Mouse (Mus musculus) frontal cortex, adult (tissue): Measurements from ENCODE around the gene Phgr1.
A peak's percentile ranks its signal among the peaks of the same experiment; 100 is the strongest.

Experiments used
- ATAC-seq: cut with Nextera tagmentation; 2 replicates; pipeline ENCODE4 v1.9.2; 2017; ENCODE audit warnings: mild to moderate bottlenecking, moderate library complexity, mixed read lengths; ENCODE audit not compliant: low TSS enrichment

The Phgr1 gene

GRCm38 (mm10) chr2:118772158-118772874 is at the start of gene Phgr1:
Gene Phgr1 (plus strand): TSS chr2:118772769.
- ATAC-seq, result no peak

GRCm38 (mm10) chr2:118723693-118724486 is 48.7 kb upstream of the Phgr1 start:
- ATAC-seq, result no peak

- no peak for ATAC-seq
Measured at GRCm38 (mm10) chr2:118725511-118725910, 47.1 kb upstream of the Phgr1 start.

- ATAC-seq, result no peak
Measured at GRCm38 (mm10) chr2:118726873-118727272, 45.7 kb upstream of the Phgr1 start.

GRCm38 (mm10) chr2:118727911-118728310 is 44.7 kb upstream of the Phgr1 start:
- no peak for ATAC-seq

GRCm38 (mm10) chr2:118728337-118728736 is 44.2 kb upstream of the Phgr1 start, which contains the start of gene Plcb2:
Gene Plcb2 (minus strand): TSS chr2:118728438.
- no peak for ATAC-seq

- no peak for ATAC-seq
Measured at GRCm38 (mm10) chr2:118729194-118729593, 43.4 kb upstream of the Phgr1 start.

- ATAC-seq, result no peak
Measured at GRCm38 (mm10) chr2:118729816-118730621, 42.5 kb upstream of the Phgr1 start.

- peak; percentile 77 for ATAC-seq
Measured at GRCm38 (mm10) chr2:118730622-118730915, 42.0 kb upstream of the Phgr1 start.

GRCm38 (mm10) chr2:118731981-118732380 is 40.6 kb upstream of the Phgr1 start:
- ATAC-seq, result no peak

- peak; percentile 88 for ATAC-seq
Measured at GRCm38 (mm10) chr2:118733341-118733740, 39.2 kb upstream of the Phgr1 start.

- ATAC-seq, result no peak
Measured at GRCm38 (mm10) chr2:118740341-118740740, 32.2 kb upstream of the Phgr1 start.

GRCm38 (mm10) chr2:118741183-118741582 is 31.4 kb upstream of the Phgr1 start:
- peak; percentile 29 for ATAC-seq

GRCm38 (mm10) chr2:118743261-118743943 is 29.2 kb upstream of the Phgr1 start:
- no peak for ATAC-seq

- ATAC-seq, result no peak
Measured at GRCm38 (mm10) chr2:118744621-118745020, 27.9 kb upstream of the Phgr1 start.

GRCm38 (mm10) chr2:118745232-118745884 is 27.2 kb upstream of the Phgr1 start, which contains the start of gene Inafm2:
Gene Inafm2 (plus strand): TSS chr2:118745758.
- peak; percentile 92 for ATAC-seq

GRCm38 (mm10) chr2:118745915-118746901 is 26.4 kb upstream of the Phgr1 start:
- ATAC-seq, result peak; percentile 18

- ATAC-seq, result no peak
Measured at GRCm38 (mm10) chr2:118747301-118747960, 25.1 kb upstream of the Phgr1 start.

GRCm38 (mm10) chr2:118749341-118749884 is 23.2 kb upstream of the Phgr1 start:
- ATAC-seq, result no peak
